Mouse (Mus musculus) erythroblast, embryonic 14.5 days (primary cell): ENCODE data around the gene Ern1. TPM values are rescaled to one million over a fixed set of nuclear protein-coding genes. Genes with fewer than 3 reads are reported as not detected.
"Not testable (repeated sequence)": the region's sequence is repeated elsewhere in the genome, so short reads cannot be mapped to it uniquely, and the experiment has no call there.

Source experiments
- H3K27me3 ChIP-seq: 2 replicates; pipeline ENCODE4 v1.6.1; 2012; ENCODE audit warnings: inconsistent platforms; ENCODE audit not compliant: control insufficient read depth
- H3K36me3 ChIP-seq: 2 replicates; pipeline ENCODE4 v1.6.1; 2012; ENCODE audit warnings: mild to moderate bottlenecking, inconsistent platforms; ENCODE audit not compliant: control insufficient read depth
- H3K4me1 ChIP-seq: 2 replicates; pipeline ENCODE4 v1.6.1; 2012; ENCODE audit warnings: inconsistent platforms; ENCODE audit not compliant: control insufficient read depth
- H3K4me3 ChIP-seq: replicated peaks from 2 replicates; pipeline ENCODE3; 2012; ENCODE audit warnings: moderate library complexity, mild to moderate bottlenecking, inconsistent platforms
- H3K9me3 ChIP-seq: 2 replicates; pipeline ENCODE4 v1.6.1; 2012; ENCODE audit warnings: low read length, inconsistent platforms, mixed read lengths; ENCODE audit not compliant: control insufficient read depth
- GATA1 ChIP-seq: IDR thresholded peaks from 2 replicates; pipeline ENCODE4 v1.6.1; 2012; ENCODE audit warnings: low read length, inconsistent platforms, mixed read lengths
- TAL1 ChIP-seq: IDR thresholded peaks from 3 replicates; pipeline ENCODE4 v1.6.1; 2012; ENCODE audit warnings: low read length, inconsistent platforms, mixed read lengths
- polyA plus RNA-seq: library from polyadenylated mRNA; stranded (reverse); fragments of >175 nt; gene quantifications from 2 replicates; pipeline ENCODE4 v1.2.3, GENCODE M21; 2012

The Ern1 gene
- polyA plus RNA-seq, 1 experiment = 0.27 TPM

DNA sequence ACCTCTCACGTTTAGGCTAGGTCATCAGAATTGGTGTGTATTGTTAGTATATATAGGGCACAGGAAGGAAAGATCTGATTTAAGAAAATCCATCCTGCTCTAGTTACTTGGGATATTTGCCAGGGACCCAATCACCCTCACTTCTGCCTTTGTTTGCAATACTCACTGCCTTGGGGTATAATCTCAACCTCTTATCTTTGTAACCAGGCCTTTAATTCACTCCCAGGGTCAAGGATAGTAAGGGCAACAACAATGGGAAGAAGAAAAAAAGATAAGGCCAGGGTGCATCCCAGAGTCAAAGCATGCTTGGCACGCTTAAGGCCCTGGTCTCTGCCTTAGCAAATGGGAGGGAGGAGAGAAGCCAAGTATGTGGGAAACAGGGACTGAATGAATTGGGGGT, 69.8 kb downstream of the Ern1 start:
- H3K4me3 ChIP-seq = no peak overlapping the region
- H3K36me3 ChIP-seq = peaks cover 70% of the 10 kb centered on the region
- H3K4me1 ChIP-seq = peaks cover 4% of the 10 kb centered on the region
- H3K27me3 ChIP-seq = no peaks in the 10 kb centered on the region
- H3K9me3 ChIP-seq = no peaks in the 10 kb centered on the region
- TF ChIP-seq TAL1 = no peak
- no peak for TF ChIP-seq GATA1

GRCm38 (mm10) chr11:106416331-106416730, 71.3 kb downstream of the Ern1 start:
- Histone ChIP-seq H3K27me3 (no peaks in the 10 kb centered on the region), H3K36me3 (peaks cover 71% of the 10 kb centered on the region), H3K4me1 (peaks cover 4% of the 10 kb centered on the region), H3K9me3 (no peaks in the 10 kb centered on the region), H3K4me3 (no peak overlapping the region)
- no peak for TF ChIP-seq TAL1
- no peak for TF ChIP-seq GATA1

- TF ChIP-seq TAL1 = no peak
- TF ChIP-seq GATA1 = no peak
- H3K4me1 ChIP-seq = no peaks in the 10 kb centered on the region
- no peaks in the 10 kb centered on the region for H3K27me3 ChIP-seq
- H3K36me3 ChIP-seq = peaks cover 71% of the 10 kb centered on the region
- no peaks in the 10 kb centered on the region for H3K9me3 ChIP-seq
- no peak overlapping the region for H3K4me3 ChIP-seq
Measured at GRCm38 (mm10) chr11:106412641-106413360, 74.9 kb downstream of the Ern1 start.

- no peak for TF ChIP-seq TAL1
- no peak for TF ChIP-seq GATA1
- Histone ChIP-seq H3K4me3 (no peak overlapping the region), H3K36me3 (peaks cover 70% of the 10 kb centered on the region), H3K4me1 (no peaks in the 10 kb centered on the region), H3K9me3 (no peaks in the 10 kb centered on the region), H3K27me3 (no peaks in the 10 kb centered on the region)
Measured at GRCm38 (mm10) chr11:106411157-106411556, 76.5 kb downstream of the Ern1 start.

GRCm38 (mm10) chr11:106410507-106410906, 77.1 kb downstream of the Ern1 start:
- Histone ChIP-seq H3K27me3 (no peaks in the 10 kb centered on the region), H3K4me3 (no peak overlapping the region), H3K9me3 (no peaks in the 10 kb centered on the region), H3K36me3 (peaks cover 71% of the 10 kb centered on the region), H3K4me1 (no peaks in the 10 kb centered on the region)
- no peak for TF ChIP-seq TAL1
- no peak for TF ChIP-seq GATA1

- TF ChIP-seq TAL1 (no peak), GATA1 (no peak)
- no peaks in the 10 kb centered on the region for H3K27me3 ChIP-seq
- no peaks in the 10 kb centered on the region for H3K4me1 ChIP-seq
- no peak overlapping the region for H3K4me3 ChIP-seq
- no peaks in the 10 kb centered on the region for H3K9me3 ChIP-seq
- peaks cover 76% of the 10 kb centered on the region for H3K36me3 ChIP-seq
Measured at GRCm38 (mm10) chr11:106410011-106410410, 77.6 kb downstream of the Ern1 start.

DNA sequence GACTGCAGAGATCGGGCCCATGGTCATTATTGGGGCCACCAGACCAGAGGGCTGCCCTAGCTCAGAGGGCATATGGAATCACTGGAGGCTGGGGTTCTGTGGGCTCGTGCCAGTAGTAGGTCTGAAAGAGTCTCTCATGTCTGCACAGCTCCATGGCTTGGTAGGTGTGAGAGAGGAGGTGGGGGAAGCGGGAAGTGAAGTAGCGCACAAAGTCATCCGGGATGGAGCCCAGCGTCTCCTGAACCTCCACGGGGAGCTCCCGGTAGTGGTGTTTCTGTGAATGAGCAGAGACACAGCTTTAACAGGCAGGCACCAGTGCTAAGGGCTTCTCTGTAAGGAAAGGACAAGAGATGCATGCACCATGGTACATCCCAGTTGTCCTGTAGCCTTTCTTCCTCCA, 89.2 kb downstream of the Ern1 start:
- Histone ChIP-seq H3K9me3 (no peaks in the 10 kb centered on the region), H3K4me1 (peaks cover 19% of the 10 kb centered on the region), H3K4me3 (no peak overlapping the region), H3K27me3 (no peaks in the 10 kb centered on the region), H3K36me3 (peaks cover 84% of the 10 kb centered on the region)
- no peak for TF ChIP-seq GATA1
- TF ChIP-seq TAL1 = no peak

DNA sequence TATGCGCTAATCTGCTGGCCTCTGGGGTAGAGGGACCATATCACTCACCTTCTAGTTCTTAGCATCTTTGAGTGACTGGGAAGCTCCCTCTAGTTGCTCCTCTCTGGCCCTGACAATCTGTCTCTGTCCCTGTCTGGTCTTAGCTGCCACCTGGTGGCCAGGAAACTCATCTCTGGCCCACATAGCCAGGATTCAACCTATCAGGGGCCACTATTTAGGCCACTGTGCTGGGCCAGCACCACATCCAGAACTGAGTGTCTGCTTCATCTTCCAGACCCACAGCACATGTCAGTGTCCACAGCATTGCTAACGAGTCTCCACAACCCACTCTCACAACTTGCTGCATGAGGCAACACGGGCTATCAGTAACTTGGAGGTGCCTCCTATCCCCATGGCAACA, 90.0 kb downstream of the Ern1 start:
- TF ChIP-seq TAL1 = no peak
- no peak for TF ChIP-seq GATA1
- peaks cover 82% of the 10 kb centered on the region for H3K36me3 ChIP-seq

DNA sequence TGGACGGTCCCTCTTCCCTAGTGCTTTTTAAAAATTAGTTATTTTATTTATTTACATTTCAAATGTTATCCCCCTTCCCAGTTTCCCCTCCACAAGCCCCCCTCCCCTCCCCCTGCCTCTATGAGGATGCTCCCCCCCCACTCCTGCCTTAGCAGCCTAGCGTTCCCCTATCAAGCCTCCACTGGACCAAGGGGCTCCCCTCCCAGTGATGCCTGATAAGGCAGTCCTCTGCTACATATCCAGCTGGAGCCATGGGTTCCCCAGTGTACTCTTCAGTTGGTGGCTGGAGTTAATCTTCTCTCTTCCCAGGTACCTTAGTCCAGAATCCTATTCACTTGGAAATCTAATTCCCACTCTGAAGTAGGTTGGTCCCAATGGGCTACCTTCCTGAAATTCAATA, 93.6 kb downstream of the Ern1 start:
- peaks cover 40% of the 10 kb centered on the region for H3K4me1 ChIP-seq
- peaks cover 49% of the 10 kb centered on the region for H3K36me3 ChIP-seq
- not testable (repeated sequence) for H3K9me3 ChIP-seq, H3K27me3 ChIP-seq, H3K4me3 ChIP-seq

More for the DNA sequence above, 90.0 kb downstream of the Ern1 start:
- no peak overlapping the region for H3K4me3 ChIP-seq
- H3K4me1 ChIP-seq = peaks cover 28% of the 10 kb centered on the region
- no peaks in the 10 kb centered on the region for H3K27me3 ChIP-seq
- no peaks in the 10 kb centered on the region for H3K9me3 ChIP-seq

DNA sequence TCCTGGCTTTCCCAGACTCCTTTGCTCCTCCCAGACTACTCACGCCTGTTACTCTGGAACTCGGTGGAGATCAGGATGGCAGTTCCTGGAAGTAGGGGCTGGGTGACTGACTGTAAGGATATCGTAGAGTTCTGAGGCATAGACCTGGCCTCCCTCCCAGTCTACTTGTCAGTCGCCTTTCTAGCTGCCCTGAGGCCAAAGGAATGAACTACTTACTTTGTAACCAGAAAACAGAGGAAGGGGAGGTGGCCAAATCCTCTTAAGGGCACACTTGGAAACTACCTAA, 94.4 kb downstream of the Ern1 start:
- no peaks in the 10 kb centered on the region for H3K27me3 ChIP-seq
- H3K9me3 ChIP-seq = no peaks in the 10 kb centered on the region
- TF ChIP-seq GATA1 = no peak
- TF ChIP-seq TAL1 = no peak
- H3K4me1 ChIP-seq = peaks cover 41% of the 10 kb centered on the region
- no peak overlapping the region for H3K4me3 ChIP-seq
- H3K36me3 ChIP-seq = peaks cover 41% of the 10 kb centered on the region
